Mouse (Mus musculus): ENCODE data around the gene Spred2. TPM values are rescaled to one million over a fixed set of nuclear protein-coding genes. Genes with fewer than 3 reads are reported as not detected.

The Spred2 gene
- polyA plus RNA-seq, 1 experiment from 2014 or later, result 12.3 TPM

GRCm38 (mm10) chr11:19997940-19998339 lies 73.8 kb downstream of the Spred2 start:
- WGBS, result 7% methylated on average over 18 of the region's 18 CpGs
- Histone ChIP-seq H3K4me3 (ENCODE audit: low read length) (no peak overlapping the region), H3K4me1 (ENCODE audit: control insufficient read depth, insufficient read depth, low read length) (peaks cover 22% of the 10 kb centered on the region), H3K9me3 (ENCODE audit: control insufficient read depth, low read length) (no peaks in the 10 kb centered on the region), H3K4me2 (replicated peaks; ENCODE audit: low read depth, low read length) (no peak overlapping the region), H3K9ac (ENCODE audit: low read depth, low read length) (no peak overlapping the region), H3K36me3 (ENCODE audit: control insufficient read depth, insufficient read depth, low read length) (peaks cover 11% of the 10 kb centered on the region), H3K27ac (ENCODE audit: low read depth, low read length) (no peak overlapping the region), H3K27me3 (ENCODE audit: control insufficient read depth, insufficient read depth, low read length) (no peaks in the 10 kb centered on the region)
- peak; percentile 76 for ATAC-seq (ENCODE audit: low FRiP score, low TSS enrichment)

- H3K36me3 ChIP-seq (ENCODE audit: control insufficient read depth, insufficient read depth, low read length), result peaks cover 38% of the 10 kb centered on the region
- H3K9me3 ChIP-seq (ENCODE audit: control insufficient read depth, low read length), result no peaks in the 10 kb centered on the region
- H3K27me3 ChIP-seq (ENCODE audit: control insufficient read depth, insufficient read depth, low read length), result no peaks in the 10 kb centered on the region
- peaks cover 5% of the 10 kb centered on the region for H3K4me1 ChIP-seq (ENCODE audit: control insufficient read depth, insufficient read depth, low read length)
- no peak overlapping the region for H3K4me2 ChIP-seq (replicated peaks; ENCODE audit: low read depth, low read length)
- H3K9ac ChIP-seq (ENCODE audit: low read depth, low read length), result no peak overlapping the region
- no peak overlapping the region for H3K27ac ChIP-seq (ENCODE audit: low read depth, low read length)
- H3K4me3 ChIP-seq (ENCODE audit: low read length), result no peak overlapping the region
- 79% methylated on average over 4 of the region's 4 CpGs for WGBS
- ATAC-seq (ENCODE audit: low FRiP score, low TSS enrichment), result no peak
Observed at GRCm38 (mm10) chr11:20002883-20003282, 78.7 kb downstream of the Spred2 start.

GRCm38 (mm10) chr11:20007701-20008100 lies 83.5 kb downstream of the Spred2 start:
- no peak overlapping the region for H3K4me3 ChIP-seq (ENCODE audit: low read length)
- no peaks in the 10 kb centered on the region for H3K27me3 ChIP-seq (ENCODE audit: control insufficient read depth, insufficient read depth, low read length)
- H3K4me2 ChIP-seq (replicated peaks; ENCODE audit: low read depth, low read length), result no peak overlapping the region
- H3K36me3 ChIP-seq (ENCODE audit: control insufficient read depth, insufficient read depth, low read length), result peaks cover 50% of the 10 kb centered on the region
- 81% methylated on average over 6 of the region's 6 CpGs for WGBS
- no peaks in the 10 kb centered on the region for H3K9me3 ChIP-seq (ENCODE audit: control insufficient read depth, low read length)
- peaks cover 12% of the 10 kb centered on the region; the same call in 1 of the 2 replicates for H3K4me1 ChIP-seq (ENCODE audit: control insufficient read depth, insufficient read depth, low read length)
- no peak overlapping the region for H3K27ac ChIP-seq (ENCODE audit: low read depth, low read length)
- no peak for ATAC-seq (ENCODE audit: low FRiP score, low TSS enrichment)
- H3K9ac ChIP-seq (ENCODE audit: low read depth, low read length), result no peak overlapping the region

GRCm38 (mm10) chr11:20011210-20011978 lies 87.2 kb downstream of the Spred2 start:
- Histone ChIP-seq H3K36me3 (ENCODE audit: control insufficient read depth, insufficient read depth, low read length) (peaks cover 44% of the 10 kb centered on the region; the same call in 1 of the 2 replicates), H3K9me3 (ENCODE audit: control insufficient read depth, low read length) (no peaks in the 10 kb centered on the region), H3K4me2 (replicated peaks; ENCODE audit: low read depth, low read length) (no peak overlapping the region; the same call in 1 of the 2 replicates), H3K27ac (ENCODE audit: low read depth, low read length) (peak overlapping the region; percentile 57; the same call in 1 of the 2 replicates), H3K4me1 (ENCODE audit: control insufficient read depth, insufficient read depth, low read length) (peaks cover 12% of the 10 kb centered on the region; the same call in 1 of the 2 replicates), H3K27me3 (ENCODE audit: control insufficient read depth, insufficient read depth, low read length) (no peaks in the 10 kb centered on the region), H3K9ac (ENCODE audit: low read depth, low read length) (no peak overlapping the region), H3K4me3 (ENCODE audit: low read length) (no peak overlapping the region)
- ATAC-seq (ENCODE audit: low FRiP score, low TSS enrichment), result peak; percentile 87
- 13% methylated on average over 16 of the region's 16 CpGs for WGBS

GRCm38 (mm10) chr11:20013366-20013765 lies 89.2 kb downstream of the Spred2 start:
- peaks cover 11% of the 10 kb centered on the region for H3K9me3 ChIP-seq (ENCODE audit: control insufficient read depth, low read length)
- peaks cover 40% of the 10 kb centered on the region for H3K36me3 ChIP-seq (ENCODE audit: control insufficient read depth, insufficient read depth, low read length)
- no peak for ATAC-seq (ENCODE audit: low FRiP score, low TSS enrichment)
- H3K27me3 ChIP-seq (ENCODE audit: control insufficient read depth, insufficient read depth, low read length), result no peaks in the 10 kb centered on the region
- 96% methylated on average over 3 of the region's 3 CpGs for WGBS
- H3K9ac ChIP-seq (ENCODE audit: low read depth, low read length), result no peak overlapping the region
- no peak overlapping the region for H3K27ac ChIP-seq (ENCODE audit: low read depth, low read length)
- no peak overlapping the region for H3K4me2 ChIP-seq (replicated peaks; ENCODE audit: low read depth, low read length)
- no peak overlapping the region for H3K4me3 ChIP-seq (ENCODE audit: low read length)
- H3K4me1 ChIP-seq (ENCODE audit: control insufficient read depth, insufficient read depth, low read length), result peaks cover 12% of the 10 kb centered on the region; the same call in 1 of the 2 replicates

- no peak for ATAC-seq (ENCODE audit: low FRiP score, low TSS enrichment)
- Histone ChIP-seq H3K36me3 (ENCODE audit: control insufficient read depth, insufficient read depth, low read length) (peaks cover 63% of the 10 kb centered on the region), H3K4me1 (ENCODE audit: control insufficient read depth, insufficient read depth, low read length) (no peaks in the 10 kb centered on the region), H3K4me3 (ENCODE audit: low read length) (no peak overlapping the region), H3K27me3 (ENCODE audit: control insufficient read depth, insufficient read depth, low read length) (no peaks in the 10 kb centered on the region), H3K4me2 (replicated peaks; ENCODE audit: low read depth, low read length) (no peak overlapping the region), H3K9ac (ENCODE audit: low read depth, low read length) (no peak overlapping the region), H3K9me3 (ENCODE audit: control insufficient read depth, low read length) (peaks cover 44% of the 10 kb centered on the region), H3K27ac (ENCODE audit: low read depth, low read length) (no peak overlapping the region)
- 65% methylated on average over 13 of the region's 13 CpGs for WGBS
Observed at GRCm38 (mm10) chr11:20017937-20018336, 93.8 kb downstream of the Spred2 start.

- WGBS, result 98% methylated on average over 2 of the region's 2 CpGs
- H3K4me1 ChIP-seq (ENCODE audit: control insufficient read depth, insufficient read depth, low read length), result no peaks in the 10 kb centered on the region
Observed at GRCm38 (mm10) chr11:20018905-20019304, 94.7 kb downstream of the Spred2 start.

GRCm38 (mm10) chr11:20020720-20021119 lies 96.5 kb downstream of the Spred2 start:
- Histone ChIP-seq H3K9me3 (ENCODE audit: control insufficient read depth, low read length) (peaks cover 44% of the 10 kb centered on the region), H3K27me3 (ENCODE audit: control insufficient read depth, insufficient read depth, low read length) (no peaks in the 10 kb centered on the region), H3K36me3 (ENCODE audit: control insufficient read depth, insufficient read depth, low read length) (peaks cover 68% of the 10 kb centered on the region), H3K4me2 (replicated peaks; ENCODE audit: low read depth, low read length) (no peak overlapping the region), H3K9ac (ENCODE audit: low read depth, low read length) (no peak overlapping the region), H3K4me1 (ENCODE audit: control insufficient read depth, insufficient read depth, low read length) (no peaks in the 10 kb centered on the region), H3K4me3 (ENCODE audit: low read length) (no peak overlapping the region), H3K27ac (ENCODE audit: low read depth, low read length) (no peak overlapping the region)
- WGBS, result 98% methylated on average over 35 of the region's 35 CpGs
- ATAC-seq (ENCODE audit: low FRiP score, low TSS enrichment), result no peak

More at GRCm38 (mm10) chr11:20018905-20019304, 94.7 kb downstream of the Spred2 start:
- Histone ChIP-seq H3K27ac (ENCODE audit: low read depth, low read length) (no peak overlapping the region), H3K4me3 (ENCODE audit: low read length) (no peak overlapping the region), H3K36me3 (ENCODE audit: control insufficient read depth, insufficient read depth, low read length) (peaks cover 64% of the 10 kb centered on the region), H3K9ac (ENCODE audit: low read depth, low read length) (no peak overlapping the region), H3K4me2 (replicated peaks; ENCODE audit: low read depth, low read length) (no peak overlapping the region), H3K9me3 (ENCODE audit: control insufficient read depth, low read length) (peaks cover 44% of the 10 kb centered on the region), H3K27me3 (ENCODE audit: control insufficient read depth, insufficient read depth, low read length) (no peaks in the 10 kb centered on the region)
- ATAC-seq (ENCODE audit: low FRiP score, low TSS enrichment), result no peak

GRCm38 (mm10) chr11:20022462-20022861 lies 98.3 kb downstream of the Spred2 start:
- Histone ChIP-seq H3K27ac (ENCODE audit: low read depth, low read length) (no peak overlapping the region), H3K9me3 (ENCODE audit: control insufficient read depth, low read length) (peaks cover 38% of the 10 kb centered on the region), H3K4me3 (ENCODE audit: low read length) (no peak overlapping the region), H3K36me3 (ENCODE audit: control insufficient read depth, insufficient read depth, low read length) (peaks cover 58% of the 10 kb centered on the region), H3K4me1 (ENCODE audit: control insufficient read depth, insufficient read depth, low read length) (no peaks in the 10 kb centered on the region), H3K9ac (ENCODE audit: low read depth, low read length) (no peak overlapping the region), H3K27me3 (ENCODE audit: control insufficient read depth, insufficient read depth, low read length) (no peaks in the 10 kb centered on the region), H3K4me2 (replicated peaks; ENCODE audit: low read depth, low read length) (no peak overlapping the region)
- WGBS, result 91% methylated on average over 2 of the region's 2 CpGs
- no peak for ATAC-seq (ENCODE audit: low FRiP score, low TSS enrichment)
